Mouse (Mus musculus) brain, embryonic 14.5 days (tissue): ENCODE data around the gene Crocc2.

Source experiments
- CTCF ChIP-seq: fragments of 200-500 bp; IDR thresholded peaks from 2 replicates; pipeline ENCODE4 v1.5.1; 2012; ENCODE audit warnings: inconsistent platforms, mild to moderate bottlenecking, moderate library complexity, borderline replicate concordance; ENCODE audit not compliant: insufficient read depth, insufficient read length; ENCODE audit errors: extremely low read depth
- POLR2A ChIP-seq: fragments of 200-500 bp; IDR thresholded peaks from 2 replicates; pipeline ENCODE4 v1.6.1; 2012; ENCODE audit warnings: mild to moderate bottlenecking, inconsistent platforms, borderline replicate concordance; ENCODE audit not compliant: poor library complexity, insufficient read depth, insufficient read length, severe bottlenecking; ENCODE audit errors: extremely low read depth

- TF ChIP-seq CTCF: no peak
- TF ChIP-seq POLR2A: no peak
These were observed 7.9 kb upstream of the Crocc2 start, which contains the start of gene 2310007B03Rik for GRCm38 (mm10) chr1:93160501-93161133.
